Mouse (Mus musculus): ENCODE results near the gene Fam53a.

GRCm38 (mm10) chr5:33629301-33629987 lies at the start of gene Fam53a, which contains the start of gene Gm9903:
- TF ChIP-seq CTCF (IDR thresholded peaks at IDR 0.05; ENCODE audit: insufficient read depth, low read length) (no peak), POLR2A (IDR thresholded peaks at IDR 0.05; ENCODE audit: borderline replicate concordance, extremely low read depth, low read depth, low read length) (peak; percentile 97)
